Mouse (Mus musculus) kidney, embryonic 14.5 days (tissue): ENCODE data around the gene Skiv2l. TPM values are rescaled to one million over a fixed set of nuclear protein-coding genes. Genes with fewer than 3 reads are reported as not detected.
"Not testable (repeated sequence)": the region's sequence is repeated elsewhere in the genome, so short reads cannot be mapped to it uniquely, and the experiment has no call there.

ENCODE experiments used
- ATAC-seq: fragments of 200-750 bp; cut with Nextera tagmentation; 2 replicates; pipeline ENCODE4 v1.8.0; 2017; ENCODE audit warnings: moderate number of reproducible peaks, mild to moderate bottlenecking, moderate TSS enrichment, moderate library complexity; ENCODE audit not compliant: low FRiP score, low TSS enrichment
- H3K27ac ChIP-seq: fragments of 300-500 bp; sonication (generic); 2 replicates; pipeline ENCODE4 v1.5.1; 2014; ENCODE audit warnings: low read depth, mild to moderate bottlenecking, low read length, moderate library complexity, mixed read lengths
- H3K27me3 ChIP-seq: fragments of 300-500 bp; sonication (generic); 2 replicates; pipeline ENCODE4 v1.6.1; 2014; ENCODE audit warnings: mild to moderate bottlenecking, low read length; ENCODE audit not compliant: control insufficient read depth, insufficient read depth
- H3K36me3 ChIP-seq: fragments of 300-500 bp; sonication (generic); 2 replicates; pipeline ENCODE4 v1.6.1; 2014; ENCODE audit warnings: low read length, mixed read lengths; ENCODE audit not compliant: control insufficient read depth, insufficient read depth
- H3K4me1 ChIP-seq: fragments of 300-500 bp; sonication (generic); 2 replicates; pipeline ENCODE4 v1.6.1; 2014; ENCODE audit warnings: low read length, mixed read lengths; ENCODE audit not compliant: control insufficient read depth, insufficient read depth
- H3K4me2 ChIP-seq: fragments of 300-500 bp; sonication (generic); replicated peaks from 2 replicates; pipeline ENCODE4 v1.6.1; 2014; ENCODE audit warnings: low read depth, mild to moderate bottlenecking, low read length
- H3K4me3 ChIP-seq: fragments of 300-500 bp; sonication (generic); 2 replicates; pipeline ENCODE4 v1.5.1; 2014; ENCODE audit warnings: mild to moderate bottlenecking, low read length
- H3K9ac ChIP-seq: fragments of 300-500 bp; sonication (generic); 2 replicates; pipeline ENCODE4 v1.6.1; 2014; ENCODE audit warnings: low read depth, mild to moderate bottlenecking, low read length, moderate library complexity
- H3K9me3 ChIP-seq: fragments of 300-500 bp; sonication (generic); 2 replicates; pipeline ENCODE4 v1.6.1; 2016; ENCODE audit warnings: low read length; ENCODE audit not compliant: control insufficient read depth
- WGBS: fragments of 180-500 bp; shearing (Covaris S2); extraction: QIAGEN DNeasy Blood & Tissue Kit; methylation state at CpG from one replicate; pipeline ENCODE4 v1.1.7; 2014; 5-methylcytosine and 5-hydroxymethylcytosine counted together
- polyA plus RNA-seq: library from polyadenylated mRNA; unstranded; fragments of >200 nt; fragmentation: Nextera tagmentation; extraction: Ambion mirVana; gene quantifications from 2 replicates; pipeline ENCODE4 v1.2.1, GENCODE M21; 2014

The Skiv2l gene
- polyA plus RNA-seq, 1 experiment from 2014 or later, result 45.9 TPM

- H3K36me3 ChIP-seq, result no peaks in the 10 kb centered on the region
- no peak for ATAC-seq
- no peaks in the 10 kb centered on the region for H3K9me3 ChIP-seq
- H3K27me3 ChIP-seq, result no peaks in the 10 kb centered on the region
- no peak overlapping the region for H3K27ac ChIP-seq
- no peak overlapping the region for H3K9ac ChIP-seq
- no peaks in the 10 kb centered on the region for H3K4me1 ChIP-seq
- H3K4me3 ChIP-seq, result no peak overlapping the region
- no peak overlapping the region for H3K4me2 ChIP-seq
- 94% methylated on average over 4 of the region's 4 CpGs for WGBS
Measured at GRCm38 (mm10) chr17:34799531-34799925, 50.5 kb downstream of the Skiv2l start.

DNA sequence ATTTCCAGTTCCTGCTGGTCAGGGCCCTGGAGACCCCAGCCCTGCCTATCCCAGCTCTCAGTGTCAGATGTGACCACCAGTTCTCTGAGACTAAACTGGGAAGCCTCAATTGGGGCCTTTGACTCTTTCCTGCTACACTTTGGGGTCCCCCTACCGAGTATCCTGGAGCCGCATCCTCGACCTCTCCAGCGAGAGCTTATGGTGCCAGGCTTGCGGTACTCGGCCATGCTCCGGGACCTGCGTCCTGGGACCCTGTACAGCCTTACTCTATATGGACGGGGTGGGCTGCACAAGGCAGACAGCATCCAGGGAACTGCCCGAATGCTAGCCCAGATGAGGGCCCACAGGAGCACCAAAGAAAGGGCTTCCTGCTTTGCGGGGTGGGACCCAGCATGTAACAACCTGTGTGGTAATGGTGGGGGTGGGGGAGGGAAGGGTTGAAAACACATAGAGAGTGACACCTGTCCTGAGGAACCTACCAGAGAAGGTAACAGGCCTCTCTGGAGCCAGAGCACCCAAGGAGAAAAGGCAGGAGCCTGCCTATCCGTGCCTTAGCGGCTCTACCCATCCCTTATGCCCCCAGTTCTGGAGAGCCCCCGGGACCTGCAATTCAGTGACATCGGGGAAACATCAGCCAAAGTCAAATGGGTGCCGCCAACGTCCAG, 51.0 kb downstream of the Skiv2l start:
- H3K36me3 ChIP-seq, result no peaks in the 10 kb centered on the region
- no peak for ATAC-seq
- no peaks in the 10 kb centered on the region for H3K9me3 ChIP-seq
- no peak overlapping the region for H3K4me3 ChIP-seq
- WGBS, result 92% methylated on average over 14 of the region's 17 CpGs
- H3K4me2 ChIP-seq, result no peak overlapping the region
- H3K4me1 ChIP-seq, result no peaks in the 10 kb centered on the region
- no peak overlapping the region for H3K9ac ChIP-seq
- H3K27ac ChIP-seq, result no peak overlapping the region
- no peaks in the 10 kb centered on the region for H3K27me3 ChIP-seq

DNA sequence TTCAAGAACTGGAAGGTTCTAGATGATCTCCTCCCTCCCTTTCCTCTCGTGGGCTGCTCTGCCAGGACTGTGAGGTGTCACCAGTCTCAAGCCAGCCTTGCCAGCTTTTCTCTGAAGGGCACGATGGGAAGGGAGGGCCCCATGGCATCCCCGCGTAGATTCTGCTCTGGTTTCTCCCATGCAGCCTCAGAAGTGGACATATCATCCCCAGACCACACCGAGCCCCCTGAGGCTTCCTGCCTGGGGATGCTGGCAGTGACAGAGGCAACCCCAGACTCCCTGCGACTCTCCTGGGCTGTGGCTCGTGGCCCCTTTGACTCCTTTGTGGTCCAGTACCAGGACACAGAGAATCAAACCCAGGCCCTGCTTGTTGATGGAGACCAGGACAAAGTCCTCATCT, 51.9 kb downstream of the Skiv2l start:
- not testable (repeated sequence) for H3K4me1 ChIP-seq, H3K36me3 ChIP-seq, H3K9ac ChIP-seq, H3K4me3 ChIP-seq, H3K9me3 ChIP-seq, H3K27me3 ChIP-seq, H3K27ac ChIP-seq, ATAC-seq, H3K4me2 ChIP-seq
- WGBS, result 91% methylated on average over 6 of the region's 7 CpGs

GRCm38 (mm10) chr17:34797211-34797995, 52.6 kb downstream of the Skiv2l start:
- H3K4me1 ChIP-seq, H3K36me3 ChIP-seq, H3K4me2 ChIP-seq, H3K9me3 ChIP-seq, H3K27ac ChIP-seq, H3K9ac ChIP-seq, H3K27me3 ChIP-seq, H3K4me3 ChIP-seq, ATAC-seq: not testable (repeated sequence)
- WGBS, result 85% methylated on average over 10 of the region's 10 CpGs

GRCm38 (mm10) chr17:34796311-34797140, 53.5 kb downstream of the Skiv2l start:
- WGBS, result 88% methylated on average over 8 of the region's 8 CpGs
- Histone ChIP-seq H3K4me2 (no peak overlapping the region), H3K4me3 (no peak overlapping the region), H3K27me3 (no peaks in the 10 kb centered on the region), H3K4me1 (no peaks in the 10 kb centered on the region), H3K27ac (no peak overlapping the region), H3K36me3 (no peaks in the 10 kb centered on the region), H3K9me3 (no peaks in the 10 kb centered on the region), H3K9ac (no peak overlapping the region)
- no peak for ATAC-seq

DNA sequence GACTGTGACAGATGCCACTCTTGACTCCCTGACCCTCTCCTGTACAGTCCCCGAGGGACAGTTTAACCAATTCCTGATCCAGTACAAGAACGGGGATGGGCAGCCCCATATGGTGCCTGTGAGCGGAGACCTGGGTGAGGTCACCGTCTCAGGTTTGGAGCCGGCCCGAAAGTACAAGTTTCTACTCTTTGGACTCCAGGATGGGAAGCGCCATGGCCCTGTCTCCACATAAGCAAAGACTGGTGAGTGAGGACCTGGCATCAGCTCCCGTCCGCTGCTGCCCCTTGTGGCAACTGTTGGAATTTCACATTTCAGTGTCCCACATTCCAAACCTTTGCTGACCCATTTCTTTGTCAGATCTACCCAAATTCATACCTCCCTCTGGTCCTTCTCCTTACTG, 54.4 kb downstream of the Skiv2l start:
- Histone ChIP-seq H3K4me3 (no peak overlapping the region), H3K4me1 (no peaks in the 10 kb centered on the region), H3K9ac (no peak overlapping the region), H3K4me2 (no peak overlapping the region), H3K9me3 (no peaks in the 10 kb centered on the region), H3K27ac (no peak overlapping the region), H3K27me3 (no peaks in the 10 kb centered on the region), H3K36me3 (no peaks in the 10 kb centered on the region)
- 66% methylated on average over 9 of the region's 9 CpGs for WGBS
- ATAC-seq, result no peak

DNA sequence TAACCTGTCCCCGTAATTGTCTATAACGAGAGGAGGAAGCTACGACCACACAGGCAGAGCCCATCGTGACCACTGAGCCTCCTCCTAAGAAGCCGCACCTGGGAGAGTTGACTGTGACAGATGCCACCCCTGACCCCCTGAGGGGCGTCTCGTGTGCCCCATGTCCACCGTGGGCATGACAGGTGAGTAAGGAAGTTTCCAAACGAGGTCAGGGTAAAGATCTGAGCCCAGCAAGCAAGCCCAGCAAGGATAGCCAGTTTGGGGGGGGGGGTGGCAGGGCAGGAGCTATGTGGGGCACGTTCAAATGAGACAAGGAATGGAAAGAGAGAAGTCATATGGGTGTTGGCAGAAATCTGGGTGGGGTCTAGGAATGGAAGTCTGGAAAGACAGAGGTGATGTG, 55.0 kb downstream of the Skiv2l start:
- WGBS, result 86% methylated on average over 10 of the region's 10 CpGs
- Histone ChIP-seq H3K27me3 (no peaks in the 10 kb centered on the region), H3K4me1 (no peaks in the 10 kb centered on the region), H3K27ac (no peak overlapping the region), H3K9me3 (no peaks in the 10 kb centered on the region), H3K4me2 (no peak overlapping the region), H3K9ac (no peak overlapping the region), H3K36me3 (no peaks in the 10 kb centered on the region), H3K4me3 (no peak overlapping the region)
- no peak for ATAC-seq
